Mouse (Mus musculus) bone marrow macrophage, adult 2 months (primary cell): ENCODE measurements around the gene Foxn3.

Source experiments
- CTCF ChIP-seq: IDR thresholded peaks from 2 replicates; pipeline ENCODE4 v1.5.1; 2012; ENCODE audit warnings: low read depth, mild to moderate bottlenecking, low read length, moderate library complexity
- POLR2A ChIP-seq: IDR thresholded peaks from 2 replicates; pipeline ENCODE4 v1.6.1; 2012; ENCODE audit warnings: mild to moderate bottlenecking, low read depth, low read length, borderline replicate concordance

DNA sequence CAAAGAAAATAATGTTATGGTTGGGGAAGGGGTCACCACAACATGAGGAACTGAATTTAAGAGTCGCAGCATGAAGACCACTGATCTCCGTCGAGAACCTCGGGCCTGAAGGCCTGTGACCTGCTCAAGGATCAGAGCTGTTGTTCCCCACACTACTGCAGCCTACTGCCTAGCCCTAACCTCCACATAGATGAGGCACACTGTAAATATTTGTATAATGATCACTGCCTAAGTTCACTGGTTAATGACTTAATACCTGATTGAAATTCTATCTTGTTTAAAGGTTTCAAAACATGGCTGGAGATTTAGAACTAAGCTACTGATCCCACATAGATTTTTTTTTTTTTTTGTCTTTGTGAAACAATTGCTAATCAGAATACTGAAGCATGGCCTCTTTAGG, 61.2 kb downstream of the Foxn3 start:
- TF ChIP-seq POLR2A (no peak), CTCF (no peak)
